Mouse (Mus musculus) C2C12 (cell line): ENCODE measurements at regions not wholly inside any gene's neighbourhood (a gene's known extent, or its start where the extent isn't known, plus 50 kb on each side); places are given as distances from the start of the nearest gene placed in this dataset.

Experiments
- CTCF ChIP-seq: IDR thresholded peaks from one replicate; pipeline ENCODE4 v1.5.1; 2011; ENCODE audit not compliant: control insufficient read depth, insufficient read depth, insufficient read length
- FOSL1 ChIP-seq: IDR thresholded peaks from one replicate; pipeline ENCODE4 v1.8.0; 2011; ENCODE audit warnings: mild to moderate bottlenecking, low read length; ENCODE audit not compliant: poor library complexity, insufficient read depth, severe bottlenecking
- MAX ChIP-seq: IDR thresholded peaks from one replicate; pipeline ENCODE4 v1.6.1; 2011; ENCODE audit warnings: mild to moderate bottlenecking, control low read depth
- USF1 ChIP-seq: IDR thresholded peaks from one replicate; pipeline ENCODE4 v1.6.1; 2011; ENCODE audit warnings: low read depth, mild to moderate bottlenecking, control low read depth, moderate library complexity

DNA sequence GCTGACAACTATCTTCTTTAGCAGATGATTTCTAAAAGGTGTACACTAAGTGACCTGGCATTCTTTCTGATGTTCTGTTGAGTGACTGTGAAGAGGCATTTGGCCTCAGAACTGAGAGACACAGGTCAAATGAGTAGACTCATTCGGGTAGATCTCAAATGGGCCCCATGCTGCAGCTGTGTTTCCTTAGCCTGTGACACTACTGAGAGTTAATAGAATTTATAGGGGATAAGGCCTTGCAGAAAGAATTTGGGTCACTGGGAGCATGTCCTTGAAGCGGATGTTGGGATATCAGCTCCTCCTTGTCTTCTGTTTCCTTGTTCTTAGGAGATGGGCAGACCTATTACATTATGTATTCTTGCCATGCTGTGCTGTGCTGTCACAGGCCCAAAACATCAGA is 271.4 kb downstream of the Impad1 start:
- no peak for TF ChIP-seq MAX
- no peak for TF ChIP-seq CTCF
- TF ChIP-seq USF1, result no peak
- no peak for TF ChIP-seq FOSL1
